Mouse (Mus musculus) liver, embryonic 14.5 days (tissue): ENCODE data around the gene Jarid2. TPM values are rescaled to one million over a fixed set of nuclear protein-coding genes. Genes with fewer than 3 reads are reported as not detected.

ENCODE experiments used
- ATAC-seq: fragments of 200-750 bp; cut with Nextera tagmentation; 2 replicates; pipeline ENCODE4 v1.8.0; 2017; ENCODE audit warnings: moderate number of reproducible peaks, mild to moderate bottlenecking, moderate library complexity; ENCODE audit not compliant: insufficient read depth
- DNase-seq, 3 experiments: peaks; one replicate each; pipeline ENCODE4 v3.0.0-alpha.2; 2012 to 2013; ENCODE audit warnings: low read depth in 3 of 3, low spot score in 3 of 3
- H3K27ac ChIP-seq: fragments of 300-500 bp; sonication (generic); 2 replicates; pipeline ENCODE4 v1.5.1; 2014; ENCODE audit warnings: moderate library complexity, mild to moderate bottlenecking, control low read depth, inconsistent platforms
- H3K27me3 ChIP-seq: fragments of 300-500 bp; sonication (generic); 2 replicates; pipeline ENCODE4 v1.6.1; 2014; ENCODE audit warnings: mild to moderate bottlenecking, low read length, moderate library complexity; ENCODE audit not compliant: control insufficient read depth, insufficient read depth
- H3K36me3 ChIP-seq: fragments of 300-500 bp; sonication (generic); replicated peaks from 2 replicates; pipeline ENCODE4 v1.6.1; 2014; ENCODE audit warnings: low read depth; ENCODE audit not compliant: control insufficient read depth, insufficient read depth
- H3K4me1 ChIP-seq, 2 experiments: fragments of 200-500 bp in 1 of 2; fragments of 300-500 bp in 1 of 2; sonication (generic) in 1 of 2; replicated peaks; 2 replicates each; pipeline ENCODE4 v1.6.1; 2012 to 2014; ENCODE audit warnings: antibody characterized with exemption in 1 of 2, inconsistent platforms in 1 of 2, low read length in 1 of 2; ENCODE audit not compliant: control insufficient read depth in 2 of 2, insufficient read depth in 2 of 2
- H3K4me2 ChIP-seq: fragments of 300-500 bp; sonication (generic); 2 replicates; pipeline ENCODE4 v1.6.1; 2014; ENCODE audit warnings: low read depth, mild to moderate bottlenecking, control low read depth, moderate library complexity
- H3K4me3 ChIP-seq, 2 experiments: fragments of 200-500 bp in 1 of 2; fragments of 300-500 bp in 1 of 2; sonication (generic) in 1 of 2; 2 replicates each; pipeline ENCODE4 v1.5.1; 2012 to 2014; ENCODE audit warnings: low read depth in 2 of 2, low read length in 2 of 2, mild to moderate bottlenecking in 2 of 2, control low read depth in 1 of 2, inconsistent platforms in 1 of 2, moderate library complexity in 1 of 2; ENCODE audit not compliant: insufficient read depth in 1 of 2
- H3K9ac ChIP-seq: fragments of 300-500 bp; sonication (generic); replicated peaks from 2 replicates; pipeline ENCODE4 v1.6.1; 2014; ENCODE audit warnings: mild to moderate bottlenecking, control low read depth, moderate library complexity
- H3K9me3 ChIP-seq: fragments of 300-500 bp; sonication (generic); 2 replicates; pipeline ENCODE4 v1.6.1; 2016; ENCODE audit warnings: low read length, mixed read lengths; ENCODE audit not compliant: control insufficient read depth
- CTCF ChIP-seq: IDR thresholded peaks from 2 replicates; pipeline ENCODE4 v1.5.1; 2016; ENCODE audit warnings: antibody characterized with exemption, low read depth, control low read depth
- EP300 ChIP-seq: IDR thresholded peaks from 2 replicates; pipeline ENCODE4 v1.6.1; 2016; ENCODE audit warnings: antibody characterized with exemption, low read depth
- WGBS: fragments of 180-500 bp; shearing (Covaris S2); extraction: QIAGEN DNeasy Blood & Tissue Kit; methylation state at CpG from one replicate; pipeline ENCODE4 v1.1.7; 2014; ENCODE audit not compliant: insufficient replicate concordance; 5-methylcytosine and 5-hydroxymethylcytosine counted together
- polyA plus RNA-seq, 2 experiments: library from polyadenylated mRNA; depleted of rRNA in 1 of 2; stranded (reverse) in 1 of 2; unstranded in 1 of 2; fragments of >200 nt; fragmentation: Nextera tagmentation in 1 of 2; extraction: Ambion mirVana in 1 of 2; gene quantifications; 2 replicates each; pipeline versions ENCODE4 v1.2.1 to v1.2.3; 2012 to 2014

Jarid2 gene
- polyA plus RNA-seq, 2 experiments: 4.9 to 5.9 TPM

GRCm38 (mm10) chr13:44730939-44731551 lies 1.8 kb downstream of the Jarid2 start:
- TF ChIP-seq EP300 (peak; percentile 3; the same call in 1 of the 2 replicates), CTCF (no peak)
- 0% methylated on average over 40 of the region's 41 CpGs for WGBS
- no peaks in the 10 kb centered on the region for H3K36me3 ChIP-seq
- no peaks in the 10 kb centered on the region for H3K9me3 ChIP-seq
- ATAC-seq (peak; percentile 66), DNase-seq (peak; percentile 78 to 84 (median 81))
- H3K4me2 ChIP-seq: peak overlapping the region; percentile 97
- H3K4me1 ChIP-seq: peaks cover 8 to 16% of the 10 kb centered on the region in 2 experiments; a peak in 3 of 4 replicates
- peak overlapping the region; percentile 84 to 90 for H3K4me3 ChIP-seq
- H3K9ac ChIP-seq: peak overlapping the region; percentile 88
- peak overlapping the region; percentile 74 for H3K27ac ChIP-seq
- H3K27me3 ChIP-seq: no peaks in the 10 kb centered on the region

- ATAC-seq (no peak), DNase-seq (no peak)
- peak overlapping the region; percentile 84 to 97 for H3K4me3 ChIP-seq
- H3K4me1 ChIP-seq: peaks cover 8 to 16% of the 10 kb centered on the region in 2 experiments; a peak in 3 of 4 replicates
- peak overlapping the region; percentile 53 for H3K27ac ChIP-seq
- WGBS: 1% methylated on average over 16 of the region's 16 CpGs
- H3K27me3 ChIP-seq: no peaks in the 10 kb centered on the region
- H3K4me2 ChIP-seq: peak overlapping the region; percentile 97
- H3K9me3 ChIP-seq: no peaks in the 10 kb centered on the region
- H3K36me3 ChIP-seq: no peaks in the 10 kb centered on the region
- TF ChIP-seq EP300 (no peak), CTCF (no peak)
- peak overlapping the region; percentile 88 for H3K9ac ChIP-seq
Observed at GRCm38 (mm10) chr13:44731727-44732441, 2.6 kb downstream of the Jarid2 start.

- peak overlapping the region; percentile 97 for H3K4me2 ChIP-seq
- H3K4me3 ChIP-seq: peak overlapping the region; percentile 84 to 97
- DNase-seq (no peak), ATAC-seq (no peak)
- H3K27ac ChIP-seq: no peak overlapping the region; the same call in none of the 2 replicates
- H3K9ac ChIP-seq: peak overlapping the region; percentile 88
- H3K27me3 ChIP-seq: no peaks in the 10 kb centered on the region
- peaks cover 8 to 16% of the 10 kb centered on the region in 2 experiments; a peak in 3 of 4 replicates for H3K4me1 ChIP-seq
- no peaks in the 10 kb centered on the region for H3K36me3 ChIP-seq
- TF ChIP-seq EP300 (no peak), CTCF (no peak)
- no peaks in the 10 kb centered on the region for H3K9me3 ChIP-seq
- 0% methylated on average over 7 of the region's 7 CpGs for WGBS
Observed at GRCm38 (mm10) chr13:44732442-44732974, 3.2 kb downstream of the Jarid2 start.

GRCm38 (mm10) chr13:44733036-44733372 lies 3.7 kb downstream of the Jarid2 start:
- Histone ChIP-seq H3K27me3 (no peaks in the 10 kb centered on the region), H3K4me2 (peak overlapping the region; percentile 97), H3K4me3 (peak overlapping the region; percentile 84 to 97), H3K9me3 (no peaks in the 10 kb centered on the region), H3K27ac (peak overlapping the region; percentile 71), H3K9ac (peak overlapping the region; percentile 88), H3K36me3 (no peaks in the 10 kb centered on the region), H3K4me1 (peaks cover 8 to 16% of the 10 kb centered on the region in 2 experiments; a peak in 3 of 4 replicates)
- DNase-seq: no peak
- 1% methylated on average over 13 of the region's 13 CpGs for WGBS
- ATAC-seq: no peak
- TF ChIP-seq EP300 (no peak), CTCF (no peak)
